Mouse (Mus musculus) stomach, embryonic 14.5 days (tissue): Measurements from ENCODE around the gene Tysnd1. TPM values are rescaled to one million over a fixed set of nuclear protein-coding genes. Genes with fewer than 3 reads are reported as not detected.

Experiments
- ATAC-seq: fragments of 200-750 bp; cut with Nextera tagmentation; 2 replicates; pipeline ENCODE4 v1.8.0; 2017; ENCODE audit warnings: low read depth, moderate TSS enrichment; ENCODE audit not compliant: insufficient number of reproducible peaks, insufficient read depth, low FRiP score
- H3K27ac ChIP-seq: fragments of 300-500 bp; sonication (generic); 2 replicates; pipeline ENCODE4 v1.5.1; 2014; ENCODE audit warnings: mild to moderate bottlenecking, low read length, moderate library complexity, mixed read lengths
- H3K27me3 ChIP-seq: fragments of 300-500 bp; sonication (generic); 2 replicates; pipeline ENCODE4 v1.6.1; 2014; ENCODE audit warnings: low read length, control low read depth, mixed read lengths; ENCODE audit not compliant: control insufficient read depth, insufficient read depth
- H3K36me3 ChIP-seq: fragments of 300-500 bp; sonication (generic); 2 replicates; pipeline ENCODE4 v1.6.1; 2014; ENCODE audit warnings: mild to moderate bottlenecking, control low read depth, low read length, moderate library complexity, mixed read lengths; ENCODE audit not compliant: control insufficient read depth, insufficient read depth
- H3K4me1 ChIP-seq: fragments of 300-500 bp; sonication (generic); 2 replicates; pipeline ENCODE4 v1.6.1; 2014; ENCODE audit warnings: low read length, control low read depth, mixed read lengths; ENCODE audit not compliant: control insufficient read depth, insufficient read depth
- H3K4me2 ChIP-seq: fragments of 300-500 bp; sonication (generic); replicated peaks from 2 replicates; pipeline ENCODE4 v1.6.1; 2014; ENCODE audit warnings: low read depth, low read length, control low read depth
- H3K4me3 ChIP-seq: fragments of 300-500 bp; sonication (generic); 2 replicates; pipeline ENCODE4 v1.5.1; 2014; ENCODE audit warnings: low read depth, low read length, control low read depth
- H3K9ac ChIP-seq: fragments of 300-500 bp; sonication (generic); replicated peaks from 2 replicates; pipeline ENCODE4 v1.6.1; 2014; ENCODE audit warnings: low read depth, mild to moderate bottlenecking, control low read depth, low read length, moderate library complexity, mixed read lengths
- H3K9me3 ChIP-seq: fragments of 300-500 bp; sonication (generic); 2 replicates; pipeline ENCODE4 v1.6.1; 2016; ENCODE audit warnings: low read depth, low read length, control low read depth; ENCODE audit not compliant: control insufficient read depth
- whole genome bisulfite sequencing: fragments of 180-500 bp; shearing (Covaris S2); extraction: QIAGEN DNeasy Blood & Tissue Kit; methylation state at CpG from one replicate; pipeline ENCODE4 v1.1.7; 2014; 5-methylcytosine and 5-hydroxymethylcytosine counted together
- polyA plus RNA-seq: library from polyadenylated mRNA; unstranded; fragments of >200 nt; fragmentation: Nextera tagmentation; extraction: Ambion mirVana; gene quantifications from 2 replicates; pipeline ENCODE4 v1.2.1, GENCODE M21; 2014

The Tysnd1 gene
- polyA plus RNA-seq, 1 experiment from 2014 or later: 27.5 TPM

- Histone ChIP-seq H3K4me2 (no peak overlapping the region), H3K4me3 (no peak overlapping the region), H3K27ac (no peak overlapping the region), H3K36me3 (peaks cover 60% of the 10 kb centered on the region), H3K9me3 (no peaks in the 10 kb centered on the region), H3K27me3 (no peaks in the 10 kb centered on the region), H3K4me1 (no peaks in the 10 kb centered on the region), H3K9ac (no peak overlapping the region)
- WGBS: 85% methylated on average over 20 of the region's 20 CpGs
- ATAC-seq: no peak
Measured at GRCm38 (mm10) chr10:61751534-61752219, 56.4 kb downstream of the Tysnd1 start.

Other genes starting within 250 kb of the Tysnd1 start
- 52.0 and 52.8 TPM in 2 replicates for gene Eif4ebp2, start 242.9 kb upstream of the Tysnd1 start, polyA plus RNA-seq
- 5.3 and 6.9 TPM in 2 replicates for gene Lrrc20, start 219.7 kb upstream of the Tysnd1 start, polyA plus RNA-seq
- gene Npffr1, start 100.0 kb upstream of the Tysnd1 start, polyA plus RNA-seq: not detected in 2 replicates
- 145 and 152 TPM in 2 replicates for gene Ppa1, start 47.0 kb upstream of the Tysnd1 start, polyA plus RNA-seq
- gene Sar1a, start 15.2 kb upstream of the Tysnd1 start, polyA plus RNA-seq: 246 and 260 TPM in 2 replicates
- 16.5 and 17.2 TPM in 2 replicates for gene Aifm2, start 19.7 kb downstream of the Tysnd1 start, polyA plus RNA-seq
- gene H2afy2, start 88.6 kb downstream of the Tysnd1 start, polyA plus RNA-seq: 106 and 109 TPM in 2 replicates